Mouse (Mus musculus) midbrain, embryonic 13.5 days (tissue): ENCODE measurements around the gene Fig4. TPM values are rescaled to one million over a fixed set of nuclear protein-coding genes. Genes with fewer than 3 reads are reported as not detected.

Experiments
- ATAC-seq: fragments of 200-750 bp; cut with Nextera tagmentation; 2 replicates; pipeline ENCODE4 v1.8.0; 2017; ENCODE audit warnings: mild to moderate bottlenecking, moderate TSS enrichment, moderate library complexity
- H3K27ac ChIP-seq: fragments of 300-500 bp; sonication (generic); 2 replicates; pipeline ENCODE4 v1.5.1; 2015; ENCODE audit warnings: inconsistent platforms, mild to moderate bottlenecking, moderate library complexity
- H3K27me3 ChIP-seq: fragments of 300-500 bp; sonication (generic); 2 replicates; pipeline ENCODE4 v1.6.1; 2015; ENCODE audit warnings: mild to moderate bottlenecking, inconsistent platforms
- H3K36me3 ChIP-seq: fragments of 300-500 bp; sonication (generic); 2 replicates; pipeline ENCODE4 v1.6.1; 2015; ENCODE audit warnings: mild to moderate bottlenecking, inconsistent platforms
- H3K4me1 ChIP-seq: fragments of 300-500 bp; sonication (generic); replicated peaks from 2 replicates; pipeline ENCODE4 v1.6.1; 2015; ENCODE audit warnings: inconsistent platforms
- H3K4me2 ChIP-seq: fragments of 300-500 bp; sonication (generic); replicated peaks from 2 replicates; pipeline ENCODE4 v1.6.1; 2015; ENCODE audit warnings: moderate library complexity, mild to moderate bottlenecking, inconsistent platforms
- H3K4me3 ChIP-seq: fragments of 300-500 bp; sonication (generic); replicated peaks from 2 replicates; pipeline ENCODE4 v1.5.1; 2015; ENCODE audit warnings: mild to moderate bottlenecking, inconsistent platforms
- H3K9ac ChIP-seq: fragments of 300-500 bp; sonication (generic); replicated peaks from 2 replicates; pipeline ENCODE4 v1.6.1; 2015; ENCODE audit warnings: mild to moderate bottlenecking, inconsistent platforms
- H3K9me3 ChIP-seq: fragments of 300-500 bp; sonication (generic); 2 replicates; pipeline ENCODE4 v1.6.1; 2016; ENCODE audit warnings: mild to moderate bottlenecking, inconsistent platforms
- WGBS: fragments of 180-500 bp; shearing (Covaris S2); methylation state at CpG from one replicate; pipeline ENCODE4 v1.1.7; 2015; 5-methylcytosine and 5-hydroxymethylcytosine counted together
- polyA plus RNA-seq: library from polyadenylated mRNA; unstranded; fragments of >200 nt; fragmentation: Nextera tagmentation; extraction: Ambion mirVana; gene quantifications from 2 replicates; pipeline ENCODE4 v1.2.1, GENCODE M21; 2015

Gene Fig4
- polyA plus RNA-seq, 1 experiment from 2014 or later: 27.9 TPM

- ATAC-seq: no peak
- 95% methylated on average over 5 of the region's 5 CpGs for WGBS
These were observed 149.8 kb downstream of the Fig4 start for GRCm38 (mm10) chr10:41153229-41153750.

GRCm38 (mm10) chr10:41151901-41152300 is 151.2 kb downstream of the Fig4 start:
- H3K27ac ChIP-seq: no peak overlapping the region
- H3K9ac ChIP-seq: no peak overlapping the region
- H3K4me3 ChIP-seq: no peak overlapping the region
- no peaks in the 10 kb centered on the region for H3K36me3 ChIP-seq
- WGBS: 85% methylated on average over 4 of the region's 4 CpGs
- no peaks in the 10 kb centered on the region for H3K9me3 ChIP-seq
- no peak overlapping the region for H3K4me2 ChIP-seq
- no peak for ATAC-seq
- H3K27me3 ChIP-seq: no peaks in the 10 kb centered on the region
- no peaks in the 10 kb centered on the region for H3K4me1 ChIP-seq

More at GRCm38 (mm10) chr10:41153229-41153750, 149.8 kb downstream of the Fig4 start:
- no peaks in the 10 kb centered on the region for H3K4me1 ChIP-seq
- no peak overlapping the region for H3K27ac ChIP-seq
- no peaks in the 10 kb centered on the region for H3K27me3 ChIP-seq
- no peaks in the 10 kb centered on the region for H3K36me3 ChIP-seq
- H3K4me3 ChIP-seq: no peak overlapping the region
- H3K9ac ChIP-seq: no peak overlapping the region
- no peak overlapping the region for H3K4me2 ChIP-seq
- no peaks in the 10 kb centered on the region for H3K9me3 ChIP-seq

GRCm38 (mm10) chr10:41151441-41151840 is 151.6 kb downstream of the Fig4 start:
- 81% methylated on average over 18 of the region's 18 CpGs for WGBS
- Histone ChIP-seq H3K27me3 (no peaks in the 10 kb centered on the region), H3K9ac (no peak overlapping the region), H3K36me3 (no peaks in the 10 kb centered on the region), H3K4me2 (no peak overlapping the region), H3K4me3 (no peak overlapping the region), H3K27ac (no peak overlapping the region), H3K4me1 (no peaks in the 10 kb centered on the region), H3K9me3 (no peaks in the 10 kb centered on the region)
- no peak for ATAC-seq

- Histone ChIP-seq H3K9me3 (no peaks in the 10 kb centered on the region), H3K27ac (no peak overlapping the region), H3K4me2 (no peak overlapping the region), H3K27me3 (no peaks in the 10 kb centered on the region), H3K4me1 (no peaks in the 10 kb centered on the region), H3K4me3 (no peak overlapping the region), H3K36me3 (no peaks in the 10 kb centered on the region), H3K9ac (no peak overlapping the region)
- no peak for ATAC-seq
- WGBS: 50% methylated on average over 10 of the region's 10 CpGs
These were observed 152.0 kb downstream of the Fig4 start for GRCm38 (mm10) chr10:41151021-41151420.

GRCm38 (mm10) chr10:41150496-41150895 is 152.6 kb downstream of the Fig4 start:
- no peak for ATAC-seq
- H3K36me3 ChIP-seq: no peaks in the 10 kb centered on the region
- H3K9me3 ChIP-seq: no peaks in the 10 kb centered on the region
- no peaks in the 10 kb centered on the region for H3K27me3 ChIP-seq
- no peak overlapping the region for H3K4me3 ChIP-seq
- H3K9ac ChIP-seq: no peak overlapping the region
- no peak overlapping the region for H3K4me2 ChIP-seq
- H3K27ac ChIP-seq: no peak overlapping the region
- no peaks in the 10 kb centered on the region for H3K4me1 ChIP-seq
- 61% methylated on average over 2 of the region's 2 CpGs for WGBS

- H3K9me3 ChIP-seq: no peaks in the 10 kb centered on the region
- ATAC-seq: no peak
- no peaks in the 10 kb centered on the region for H3K27me3 ChIP-seq
- no peaks in the 10 kb centered on the region for H3K36me3 ChIP-seq
- no peak overlapping the region for H3K9ac ChIP-seq
- no peak overlapping the region for H3K4me2 ChIP-seq
- no peak overlapping the region for H3K27ac ChIP-seq
- no peak overlapping the region for H3K4me3 ChIP-seq
- no peaks in the 10 kb centered on the region for H3K4me1 ChIP-seq
- 89% methylated on average over 3 of the region's 3 CpGs for WGBS
These were observed 153.8 kb downstream of the Fig4 start for GRCm38 (mm10) chr10:41149307-41149706.

GRCm38 (mm10) chr10:41146141-41146540 is 156.9 kb downstream of the Fig4 start:
- Histone ChIP-seq H3K4me3 (no peak overlapping the region), H3K4me1 (no peaks in the 10 kb centered on the region), H3K9ac (no peak overlapping the region), H3K9me3 (no peaks in the 10 kb centered on the region), H3K27me3 (no peaks in the 10 kb centered on the region), H3K27ac (no peak overlapping the region), H3K36me3 (no peaks in the 10 kb centered on the region), H3K4me2 (no peak overlapping the region)
- 71% methylated on average over 2 of the region's 2 CpGs for WGBS
- ATAC-seq: no peak

Other genes starting within 250 kb of the Fig4 start
- 1.6 and 1.8 TPM in 2 replicates for gene Gpr6, start 231.0 kb downstream of the Fig4 start, polyA plus RNA-seq
- 0.10 and 0.17 TPM in 2 replicates for gene Ak9, start 720 bp upstream of the Fig4 start, polyA plus RNA-seq
- gene Zbtb24, start 147.1 kb upstream of the Fig4 start, polyA plus RNA-seq: 20.6 and 22.8 TPM in 2 replicates
- gene Mical1, start 173.1 kb upstream of the Fig4 start, polyA plus RNA-seq: 27.9 and 31.9 TPM in 2 replicates
- 35.0 and 37.0 TPM in 2 replicates for gene Smpd2, start 187.1 kb upstream of the Fig4 start, polyA plus RNA-seq
- gene Ppil6, start 187.2 kb upstream of the Fig4 start, polyA plus RNA-seq: 1.6 and 2.7 TPM in 2 replicates
- 51.3 and 56.5 TPM in 2 replicates for gene Cd164, start 216.2 kb upstream of the Fig4 start, polyA plus RNA-seq